Mouse (Mus musculus) intestine, postnatal 0 days (tissue): ENCODE measurements around the gene Gm17409. TPM values are rescaled to one million over a fixed set of nuclear protein-coding genes. Genes with fewer than 3 reads are reported as not detected.

Source experiments
- ATAC-seq: fragments of 200-750 bp; cut with Nextera tagmentation; 2 replicates; pipeline ENCODE4 v1.8.0; 2017; ENCODE audit warnings: mild to moderate bottlenecking, moderate TSS enrichment, moderate library complexity
- H3K27ac ChIP-seq: fragments of 300-500 bp; sonication (generic); 2 replicates; pipeline ENCODE4 v1.5.1; 2014; ENCODE audit warnings: mild to moderate bottlenecking, low read depth, low read length, moderate library complexity
- H3K27me3 ChIP-seq: fragments of 300-500 bp; sonication (generic); replicated peaks from 2 replicates; pipeline ENCODE4 v1.6.1; 2014; ENCODE audit warnings: low read length, mixed read lengths; ENCODE audit not compliant: control insufficient read depth, insufficient read depth
- H3K36me3 ChIP-seq: fragments of 300-500 bp; sonication (generic); 2 replicates; pipeline ENCODE4 v1.6.1; 2014; ENCODE audit warnings: mild to moderate bottlenecking, moderate library complexity; ENCODE audit not compliant: control insufficient read depth, insufficient read depth
- H3K4me1 ChIP-seq: fragments of 300-500 bp; sonication (generic); replicated peaks from 2 replicates; pipeline ENCODE4 v1.6.1; 2014; ENCODE audit warnings: antibody characterized with exemption, low read length, mixed read lengths; ENCODE audit not compliant: control insufficient read depth, insufficient read depth
- H3K4me2 ChIP-seq: fragments of 300-500 bp; sonication (generic); replicated peaks from 2 replicates; pipeline ENCODE4 v1.6.1; 2014; ENCODE audit warnings: low read depth, mild to moderate bottlenecking, moderate library complexity
- H3K4me3 ChIP-seq: fragments of 300-500 bp; sonication (generic); 2 replicates; pipeline ENCODE4 v1.5.1; 2014; ENCODE audit warnings: low read depth, low read length
- H3K9ac ChIP-seq: fragments of 300-500 bp; sonication (generic); 2 replicates; pipeline ENCODE4 v1.6.1; 2014; ENCODE audit warnings: mild to moderate bottlenecking, low read depth, low read length
- H3K9me3 ChIP-seq: fragments of 300-500 bp; sonication (generic); 2 replicates; pipeline ENCODE4 v1.6.1; 2016; ENCODE audit warnings: mixed run types; ENCODE audit not compliant: control insufficient read depth
- CTCF ChIP-seq: sonication (generic); IDR thresholded peaks from 2 replicates; pipeline ENCODE4 v1.5.1; 2016; ENCODE audit warnings: low read depth, mild to moderate bottlenecking, control low read depth, antibody characterized with exemption, moderate library complexity
- WGBS: fragments of 180-500 bp; shearing (Covaris S2); extraction: QIAGEN DNeasy Blood & Tissue Kit; methylation state at CpG from one replicate; pipeline ENCODE4 v1.1.7; 2014; 5-methylcytosine and 5-hydroxymethylcytosine counted together
- polyA plus RNA-seq: library from polyadenylated mRNA; unstranded; fragments of >200 nt; fragmentation: Nextera tagmentation; extraction: Ambion mirVana; gene quantifications from 2 replicates; pipeline ENCODE4 v1.2.1, GENCODE M21; 2015

Gm17409 gene
- polyA plus RNA-seq, 1 experiment from 2014 or later, result not detected

- Histone ChIP-seq H3K9me3 (no peaks in the 10 kb centered on the region), H3K4me2 (no peak overlapping the region), H3K9ac (no peak overlapping the region), H3K4me1 (no peaks in the 10 kb centered on the region), H3K27me3 (no peaks in the 10 kb centered on the region), H3K4me3 (no peak overlapping the region), H3K36me3 (peaks cover 8% of the 10 kb centered on the region; the same call in 1 of the 2 replicates), H3K27ac (no peak overlapping the region)
- ATAC-seq, result no peak
- TF ChIP-seq CTCF, result no peak
- 95% methylated on average over 10 of the region's 10 CpGs for WGBS
Measured at GRCm38 (mm10) chr2:58479536-58479935, 9.6 kb downstream of the Gm17409 start.

GRCm38 (mm10) chr2:58480764-58481163 is 10.8 kb downstream of the Gm17409 start:
- TF ChIP-seq CTCF, result no peak
- Histone ChIP-seq H3K9me3 (no peaks in the 10 kb centered on the region), H3K4me1 (0 out of 2 replicates have a peak, but pooled peaks cover 3% of the 10 kb centered on the region), H3K36me3 (peaks cover 5% of the 10 kb centered on the region; the same call in 1 of the 2 replicates), H3K27ac (no peak overlapping the region), H3K9ac (no peak overlapping the region), H3K4me3 (no peak overlapping the region), H3K4me2 (no peak overlapping the region), H3K27me3 (no peaks in the 10 kb centered on the region)
- WGBS, result 75% methylated on average over 6 of the region's 6 CpGs
- no peak for ATAC-seq

GRCm38 (mm10) chr2:58481450-58482100 is 11.7 kb downstream of the Gm17409 start:
- 76% methylated on average over 9 of the region's 9 CpGs for WGBS
- ATAC-seq, result no peak

GRCm38 (mm10) chr2:58484284-58484965 is 14.5 kb downstream of the Gm17409 start:
- peak overlapping the region; percentile 7; the same call in 1 of the 2 replicates for H3K9ac ChIP-seq
- H3K27ac ChIP-seq, result peak overlapping the region; percentile 60; the same call in 1 of the 2 replicates
- H3K4me2 ChIP-seq, result peak overlapping the region; percentile 49
- no peak for TF ChIP-seq CTCF
- ATAC-seq, result peak; percentile 75
- peaks cover 6% of the 10 kb centered on the region; the same call in 1 of the 2 replicates for H3K36me3 ChIP-seq
- H3K4me1 ChIP-seq, result 0 out of 2 replicates have a peak, but pooled peaks cover 3% of the 10 kb centered on the region
- H3K9me3 ChIP-seq, result no peaks in the 10 kb centered on the region
- H3K4me3 ChIP-seq, result no peak overlapping the region
- 33% methylated on average over 7 of the region's 7 CpGs for WGBS
- H3K27me3 ChIP-seq, result no peaks in the 10 kb centered on the region

More at GRCm38 (mm10) chr2:58481450-58482100, 11.7 kb downstream of the Gm17409 start:
- Histone ChIP-seq H3K36me3 (peaks cover 5% of the 10 kb centered on the region; the same call in 1 of the 2 replicates), H3K27ac (no peak overlapping the region), H3K9me3 (no peaks in the 10 kb centered on the region), H3K27me3 (no peaks in the 10 kb centered on the region), H3K4me1 (0 out of 2 replicates have a peak, but pooled peaks cover 3% of the 10 kb centered on the region), H3K4me3 (no peak overlapping the region), H3K9ac (no peak overlapping the region), H3K4me2 (no peak overlapping the region)
- TF ChIP-seq CTCF, result no peak

GRCm38 (mm10) chr2:58485152-58485551 is 15.2 kb downstream of the Gm17409 start:
- WGBS, result 16% methylated on average over 4 of the region's 4 CpGs
- H3K4me1 ChIP-seq, result 0 out of 2 replicates have a peak, but pooled peaks cover 3% of the 10 kb centered on the region
- H3K27ac ChIP-seq, result no peak overlapping the region
- TF ChIP-seq CTCF, result no peak
- ATAC-seq, result no peak
- H3K27me3 ChIP-seq, result no peaks in the 10 kb centered on the region
- no peaks in the 10 kb centered on the region for H3K9me3 ChIP-seq
- peaks cover 3% of the 10 kb centered on the region; the same call in 1 of the 2 replicates for H3K36me3 ChIP-seq
- no peak overlapping the region for H3K9ac ChIP-seq
- no peak overlapping the region for H3K4me3 ChIP-seq
- peak overlapping the region; percentile 49; the same call in 1 of the 2 replicates for H3K4me2 ChIP-seq

GRCm38 (mm10) chr2:58485683-58486082 is 15.8 kb downstream of the Gm17409 start:
- peaks cover 3% of the 10 kb centered on the region; the same call in 1 of the 2 replicates for H3K36me3 ChIP-seq
- no peak overlapping the region for H3K4me2 ChIP-seq
- no peak overlapping the region for H3K4me3 ChIP-seq
- 0 out of 2 replicates have a peak, but pooled peaks cover 3% of the 10 kb centered on the region for H3K4me1 ChIP-seq
- no peak for ATAC-seq
- no peak overlapping the region for H3K27ac ChIP-seq
- TF ChIP-seq CTCF, result no peak
- H3K9me3 ChIP-seq, result no peaks in the 10 kb centered on the region
- H3K27me3 ChIP-seq, result no peaks in the 10 kb centered on the region
- H3K9ac ChIP-seq, result no peak overlapping the region
- 69% methylated on average over 3 of the region's 3 CpGs for WGBS
